Mouse (Mus musculus): ENCODE data around the gene Clstn3.
"Not testable (repeated sequence)": the region's sequence is repeated elsewhere in the genome, so short reads cannot be mapped to it uniquely, and the experiment has no call there.

Clstn3 gene

DNA sequence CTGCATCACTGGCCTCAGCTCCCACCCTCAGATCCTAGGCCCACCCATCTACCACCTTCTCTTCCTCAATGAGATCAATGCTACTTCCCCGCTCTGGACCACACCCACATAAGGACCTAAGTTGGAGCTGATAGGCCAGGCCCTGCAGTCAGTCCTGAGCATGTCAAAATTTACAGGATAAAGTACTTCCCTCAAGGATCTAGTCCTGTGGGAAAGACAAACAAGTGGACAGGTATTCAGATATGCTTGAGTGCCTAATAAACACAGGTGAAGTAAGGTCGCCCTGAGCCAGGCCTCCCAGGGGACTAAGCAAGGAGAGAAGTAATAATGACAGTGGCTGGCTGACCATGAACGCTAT, 15.0 kb upstream of the Clstn3 start:
- no peak for DNase-seq (ENCODE audit: low spot score in 2 of 2)

DNA sequence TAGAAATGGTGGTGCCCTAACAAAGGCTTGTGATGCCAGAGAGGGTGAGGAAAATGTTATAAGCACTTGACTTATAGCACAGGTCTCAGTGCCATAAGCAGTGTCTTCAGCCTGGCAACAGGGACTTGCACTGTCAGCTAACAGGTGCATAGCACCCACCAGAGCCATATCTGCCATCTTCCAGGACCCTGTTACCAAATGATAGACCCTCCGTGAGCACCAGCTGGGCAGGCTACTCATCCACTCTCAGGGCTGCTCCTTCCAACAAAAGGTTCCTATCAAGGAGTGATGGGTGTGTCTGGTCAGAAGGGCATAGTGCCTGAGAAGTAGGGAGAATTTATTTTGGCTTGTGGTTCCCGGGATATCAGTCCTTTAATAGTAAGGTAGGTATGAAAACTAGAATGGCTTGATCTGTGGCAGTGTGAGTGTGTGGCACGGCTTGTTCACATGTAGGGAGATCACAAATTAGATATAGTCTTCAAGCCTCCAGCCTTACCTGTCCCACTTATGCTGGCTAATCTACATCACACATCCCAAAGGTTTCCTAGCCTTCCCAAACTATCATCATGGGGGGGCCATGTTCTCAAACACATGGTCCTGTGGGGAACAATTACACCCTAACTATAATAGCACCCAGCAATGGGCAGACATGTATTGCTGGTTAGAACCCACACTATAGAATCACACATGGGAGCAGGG, 14.4 kb upstream of the Clstn3 start:
- no peak for DNase-seq (ENCODE audit: low spot score in 2 of 2)

DNA sequence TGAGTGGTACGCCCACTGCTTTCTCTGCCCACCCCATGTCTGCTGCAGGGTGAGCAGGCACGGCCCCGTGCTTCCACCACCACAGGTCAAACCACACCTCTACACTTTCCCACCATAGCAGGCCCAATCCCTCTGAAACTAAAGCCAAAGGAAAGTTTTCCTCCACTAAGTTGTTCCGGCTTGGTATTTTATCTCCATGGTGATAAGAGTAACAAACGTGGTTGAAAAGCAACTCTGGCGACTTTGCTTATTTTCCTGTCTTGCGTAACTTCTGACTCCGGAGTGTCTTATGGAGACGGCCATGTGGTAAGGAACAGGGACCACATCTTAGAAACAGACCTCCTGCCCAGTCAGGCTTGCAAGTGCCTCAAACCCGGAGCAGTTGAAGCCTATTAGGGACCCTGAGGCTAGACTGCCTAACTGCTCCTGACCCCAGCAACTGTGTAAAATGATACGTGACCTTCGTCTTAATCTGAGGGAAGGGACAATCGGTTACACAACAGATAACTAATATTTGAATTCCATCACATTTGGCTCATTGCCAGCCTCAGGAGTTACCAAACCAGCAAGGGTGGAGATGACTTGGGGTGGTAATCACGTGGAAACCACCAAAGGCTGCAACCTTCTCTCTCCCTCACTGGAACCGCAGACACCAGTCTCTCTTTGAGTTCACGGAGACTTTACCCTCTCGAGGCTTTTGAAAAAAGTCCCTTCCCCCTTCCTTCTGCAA, 13.5 kb upstream of the Clstn3 start:
- no peak for DNase-seq (ENCODE audit: low spot score in 2 of 2)

DNA sequence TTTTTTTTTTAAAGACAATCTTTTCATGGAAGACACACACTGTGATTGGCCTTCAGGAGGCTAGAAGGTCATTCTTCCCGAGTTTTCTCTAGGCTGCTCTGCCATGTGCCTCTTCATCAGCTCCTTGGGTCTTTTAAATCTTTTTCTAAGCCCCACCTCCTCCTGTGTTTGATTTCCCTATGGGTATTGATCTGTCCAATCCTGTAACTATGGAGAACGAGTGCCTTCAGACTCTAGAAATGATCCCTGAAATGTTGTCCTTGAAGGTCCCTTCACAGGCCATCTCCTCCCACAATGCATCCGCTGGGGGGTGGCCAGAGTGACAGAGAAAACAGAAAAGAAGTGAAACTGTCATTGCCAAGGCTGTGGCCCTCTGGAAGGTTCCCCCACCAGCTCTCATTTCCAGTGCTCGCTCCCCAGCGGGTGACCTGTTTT, 12.6 kb upstream of the Clstn3 start:
- no peak for DNase-seq (ENCODE audit: low spot score in 2 of 2)

DNA sequence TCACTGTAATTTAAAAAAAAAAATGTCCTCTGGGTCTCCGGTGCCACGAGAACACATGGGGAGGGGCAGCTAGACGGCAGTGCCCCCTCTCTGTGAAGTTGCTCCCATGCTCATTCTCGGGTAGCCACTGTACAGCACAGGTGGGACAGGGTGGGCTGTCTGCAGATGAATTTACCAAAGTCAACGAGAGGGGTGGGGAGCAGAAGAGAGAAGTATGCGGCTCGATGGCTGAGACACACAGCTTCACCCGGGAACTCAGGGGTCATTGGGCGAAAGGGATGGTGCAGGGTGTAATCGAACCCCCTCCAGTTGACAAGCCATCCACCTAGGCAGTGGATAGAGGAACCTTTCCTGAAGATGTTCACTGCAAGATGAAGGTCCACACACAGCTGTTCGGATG, 12.2 kb upstream of the Clstn3 start:
- no peak for DNase-seq (ENCODE audit: low spot score in 2 of 2)

DNA sequence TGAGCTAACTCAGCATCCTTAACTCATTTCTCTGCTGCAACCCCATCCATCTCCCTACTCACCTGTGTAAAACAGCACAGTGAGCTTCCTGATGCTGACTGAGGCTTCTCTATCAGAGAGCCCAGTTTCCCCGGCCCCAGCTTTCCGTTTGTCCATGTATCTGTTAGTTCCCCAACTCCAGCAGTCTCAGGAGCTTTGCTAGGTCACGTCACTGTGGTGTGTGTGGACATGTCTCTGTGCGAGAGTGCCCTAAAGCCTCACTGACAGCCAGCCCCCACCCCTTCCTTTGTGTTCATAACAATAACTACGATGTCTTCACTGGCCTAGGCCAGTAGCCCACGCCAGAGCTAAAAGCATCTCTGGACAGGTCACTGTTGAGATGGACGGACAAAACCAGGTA, 11.6 kb upstream of the Clstn3 start:
- no peak for DNase-seq (ENCODE audit: low spot score in 2 of 2)

DNA sequence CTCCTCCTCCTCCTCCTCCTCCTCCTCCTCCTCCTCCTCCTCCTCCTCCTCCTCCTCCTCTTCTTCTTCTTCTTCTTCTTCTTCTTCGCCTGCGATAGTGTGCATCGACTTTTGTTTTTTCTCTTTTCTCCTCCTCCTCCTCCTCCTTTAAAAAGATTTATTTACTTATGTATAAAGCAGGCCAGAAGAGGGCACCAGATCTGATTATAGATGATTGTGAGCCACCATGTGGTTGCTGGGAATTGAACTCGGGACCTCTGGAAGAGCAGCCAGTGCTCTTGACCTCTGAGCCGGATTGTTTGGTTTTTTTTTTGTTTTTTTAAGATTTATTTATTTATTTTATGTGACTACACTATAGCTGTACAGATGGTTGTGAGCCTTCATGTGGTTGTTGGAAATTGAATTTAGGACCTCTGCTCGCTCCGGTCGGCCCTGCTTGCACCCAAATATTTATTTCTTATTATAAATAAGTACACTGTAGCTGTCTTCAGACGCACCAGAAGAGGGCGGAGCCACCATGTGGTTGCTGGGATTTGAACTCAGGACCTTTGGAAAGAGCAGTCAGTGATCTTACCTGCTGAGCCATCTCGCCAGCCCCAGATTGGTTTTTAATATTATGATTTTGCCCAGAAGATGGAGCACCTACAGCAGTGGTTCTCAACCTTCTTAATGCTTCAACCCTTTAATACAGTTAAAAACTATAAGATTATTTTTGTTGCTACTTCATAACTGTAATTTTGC, 10.9 kb upstream of the Clstn3 start:
- not testable (repeated sequence) for DNase-seq (ENCODE audit: low spot score in 2 of 2)

DNA sequence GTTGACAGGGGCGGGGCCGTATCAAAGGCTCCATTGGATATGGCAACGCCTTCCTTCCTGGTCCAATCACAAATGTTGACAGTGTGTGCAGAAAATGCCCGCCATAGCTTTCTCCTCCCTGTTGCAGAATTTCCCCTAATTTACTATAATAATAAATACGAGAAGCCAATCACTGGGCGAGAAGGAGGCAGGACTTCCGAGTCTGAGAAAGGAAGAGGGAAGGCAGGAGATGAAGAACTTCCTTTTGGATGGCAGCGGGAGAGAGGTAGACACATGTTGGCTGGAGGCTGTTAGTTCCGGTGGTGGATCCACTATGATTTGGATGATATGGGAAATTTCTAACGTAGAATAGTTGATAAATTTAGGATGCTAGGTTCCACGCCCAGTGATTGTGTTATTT, 10.0 kb upstream of the Clstn3 start:
- no peak for DNase-seq (ENCODE audit: low spot score in 2 of 2)

DNA sequence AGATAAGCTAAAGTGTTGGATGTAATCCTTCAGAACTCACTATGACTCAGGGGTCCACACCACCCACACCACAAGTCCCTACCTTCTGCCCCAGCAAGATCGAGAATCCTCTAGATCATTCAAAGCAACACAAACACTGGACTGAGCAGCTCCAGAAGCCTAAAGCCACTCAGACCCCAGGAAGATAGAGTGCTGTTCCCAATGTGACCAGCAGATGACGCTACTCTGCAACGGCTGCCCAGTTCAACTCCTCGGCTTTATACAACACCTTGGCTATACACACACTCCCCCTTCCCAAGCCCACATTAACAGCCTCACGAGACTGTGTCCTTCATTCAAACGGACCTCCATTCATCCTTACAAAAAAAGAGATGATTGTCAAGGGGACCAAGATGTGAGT, 8.2 kb upstream of the Clstn3 start:
- DNase-seq (ENCODE audit: low spot score in 2 of 2) = no peak

DNA sequence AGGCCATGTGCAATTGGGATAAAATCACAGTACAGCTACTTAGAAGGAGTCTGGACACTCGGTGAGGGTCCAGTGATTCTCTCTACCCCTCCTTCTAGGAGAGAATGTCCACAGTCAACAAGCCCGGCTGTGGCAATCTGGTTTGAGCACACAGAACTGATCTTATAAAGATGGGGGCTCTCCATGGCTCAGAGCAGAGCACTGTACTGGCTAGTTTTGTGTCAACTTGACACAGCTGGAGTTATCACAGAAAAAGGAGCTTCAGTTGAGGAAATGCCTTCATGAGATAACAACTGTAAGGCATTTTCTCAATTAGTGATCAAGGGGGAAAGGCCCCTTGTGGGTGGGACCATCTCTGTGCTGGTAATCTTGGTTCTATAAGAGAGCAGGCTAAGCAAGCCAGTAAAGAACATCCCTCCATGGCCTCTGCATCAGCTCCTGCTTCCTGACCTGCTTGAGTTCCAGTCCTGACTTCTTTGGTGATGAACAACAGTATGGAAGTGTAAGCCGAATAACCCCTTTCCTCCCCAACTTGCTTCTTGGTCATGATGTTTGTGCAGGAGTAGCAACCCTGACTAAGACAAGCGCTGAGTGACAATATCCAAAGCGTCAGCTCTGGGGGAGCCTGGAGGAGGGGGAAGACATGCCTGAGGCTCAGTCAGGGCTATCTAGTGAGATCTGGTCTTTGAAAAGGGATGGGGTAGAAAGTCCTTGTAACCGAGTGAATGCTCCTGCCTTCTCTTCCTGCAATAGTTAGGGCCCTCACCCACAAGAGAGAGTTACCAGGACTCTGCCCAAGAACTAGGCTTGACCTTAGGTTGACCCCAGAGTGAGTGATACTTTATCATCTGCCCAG, 7.4 kb upstream of the Clstn3 start:
- not testable (repeated sequence) for DNase-seq (ENCODE audit: low spot score in 2 of 2)

DNA sequence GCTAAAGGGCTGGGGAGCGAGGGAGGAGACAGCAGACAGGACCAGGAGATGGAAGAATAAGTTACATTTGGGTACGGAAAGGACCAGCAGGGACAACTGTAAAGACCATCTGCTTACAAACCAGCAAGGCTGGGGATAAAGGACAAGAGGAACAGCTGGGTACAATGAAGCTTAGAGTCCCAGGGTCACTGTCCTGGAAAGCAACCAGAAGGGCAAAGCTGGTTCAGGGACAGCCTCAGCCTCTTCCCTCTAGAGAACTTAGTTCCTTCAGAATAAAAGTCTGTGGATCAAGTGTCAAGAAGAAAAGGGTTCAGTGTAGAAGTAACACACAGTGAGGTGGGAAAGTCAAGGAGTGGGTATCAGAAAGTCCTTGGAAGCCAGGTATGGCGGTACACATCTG, 6.5 kb upstream of the Clstn3 start:
- DNase-seq (ENCODE audit: low spot score in 2 of 2) = no peak

DNA sequence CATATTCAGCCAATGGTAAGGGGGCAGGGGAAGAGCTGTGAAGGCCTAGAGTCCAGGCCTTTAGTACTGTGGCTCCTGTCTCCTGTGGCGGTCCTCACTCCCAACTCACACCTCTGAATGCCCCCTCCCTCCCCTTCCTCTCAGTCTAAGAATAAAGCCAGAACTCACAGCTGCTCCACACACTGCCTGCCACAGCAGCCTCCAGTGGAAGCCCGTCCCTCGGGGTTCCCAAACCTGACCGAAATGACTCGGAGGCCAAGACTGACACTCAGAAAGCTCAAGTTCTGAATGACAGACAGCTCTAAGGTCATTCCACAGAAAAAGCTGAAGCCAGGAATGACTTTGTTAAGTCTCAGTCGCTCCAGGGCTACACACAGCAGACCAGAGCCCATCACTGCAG, 1.1 kb upstream of the Clstn3 start:
- DNase-seq (ENCODE audit: low spot score in 2 of 2) = no peak

DNA sequence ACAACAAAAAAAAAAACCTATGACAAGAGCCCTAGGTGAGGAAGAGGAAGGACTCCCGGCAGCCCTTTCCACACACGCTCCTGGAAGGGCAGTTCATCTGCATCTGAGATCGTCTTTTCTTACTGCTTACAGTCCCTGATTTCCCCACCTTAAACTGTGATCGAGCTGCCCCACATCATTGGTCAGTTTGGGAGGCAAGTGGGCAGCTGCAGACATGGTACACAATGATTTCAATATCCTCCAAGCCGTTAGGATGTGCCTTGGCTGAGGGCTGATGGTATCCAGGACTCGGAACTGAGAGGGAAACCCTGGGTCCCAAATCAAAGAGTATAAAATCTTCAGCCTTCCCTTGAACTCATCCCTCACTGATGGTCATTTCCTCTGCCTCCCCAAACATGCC, 705 bp upstream of the Clstn3 start:
- no peak for DNase-seq (ENCODE audit: low spot score in 2 of 2)

DNA sequence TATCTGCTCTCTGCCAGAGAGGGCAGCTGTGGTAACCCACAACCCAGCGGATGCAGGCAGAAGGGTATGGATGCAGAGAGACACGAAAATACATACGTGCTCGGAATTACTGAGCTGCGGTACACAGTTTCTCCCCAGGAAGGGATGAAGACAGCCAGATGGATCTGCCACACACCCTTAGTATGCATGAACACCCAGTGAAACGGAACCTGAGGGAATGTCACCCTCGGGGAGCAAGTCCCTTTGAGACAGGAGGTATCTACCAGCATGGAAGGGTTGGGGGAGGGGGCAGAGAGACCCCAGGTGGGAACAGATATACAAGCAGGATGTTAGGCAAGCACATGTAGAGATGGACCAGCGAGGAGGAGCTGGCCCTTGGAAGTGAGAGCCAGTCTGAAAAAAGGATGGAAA, 708 bp downstream of the Clstn3 start:
- no peak for DNase-seq (ENCODE audit: low spot score in 2 of 2)

DNA sequence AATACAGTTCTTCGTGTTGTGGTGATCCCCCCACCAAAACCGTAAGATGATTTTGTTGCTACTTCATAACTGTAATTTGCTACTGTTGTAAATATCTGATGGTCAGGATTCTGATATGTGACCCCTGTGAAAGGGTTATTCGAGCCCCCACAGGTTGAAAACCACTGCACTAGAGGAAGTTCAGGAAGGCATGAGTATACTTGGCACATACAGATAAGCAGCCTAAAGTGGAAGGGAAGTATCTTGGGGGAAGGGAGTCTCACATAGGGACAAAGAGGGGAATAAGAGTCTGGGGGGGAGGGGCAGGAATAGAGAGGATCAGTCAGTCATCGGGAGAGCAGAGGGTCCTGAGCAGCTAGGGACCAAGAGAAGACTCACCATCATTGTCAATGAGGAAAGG, 5.2 kb downstream of the Clstn3 start:
- DNase-seq (ENCODE audit: low spot score in 2 of 2) = no peak

DNA sequence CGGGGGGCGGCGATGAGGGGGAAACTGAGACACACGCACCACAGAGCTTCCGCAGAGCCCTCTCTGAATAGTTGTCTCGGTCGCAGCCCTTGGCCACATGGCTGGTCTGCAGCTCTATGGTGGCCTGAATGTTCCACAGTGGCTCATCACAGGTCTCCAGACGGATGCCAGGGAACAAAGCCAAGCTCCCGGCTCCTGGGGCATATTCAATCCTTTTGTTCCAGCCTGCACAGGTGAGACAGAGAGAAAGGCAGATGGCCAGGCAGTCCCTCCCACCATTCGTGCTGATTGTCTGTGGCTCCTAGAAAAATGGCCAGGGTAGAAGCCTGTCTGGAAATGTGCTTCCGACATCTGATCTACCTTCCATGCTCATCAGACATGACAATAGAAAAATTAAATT, 6.1 kb downstream of the Clstn3 start:
- no peak for DNase-seq (ENCODE audit: low spot score in 2 of 2)

DNA sequence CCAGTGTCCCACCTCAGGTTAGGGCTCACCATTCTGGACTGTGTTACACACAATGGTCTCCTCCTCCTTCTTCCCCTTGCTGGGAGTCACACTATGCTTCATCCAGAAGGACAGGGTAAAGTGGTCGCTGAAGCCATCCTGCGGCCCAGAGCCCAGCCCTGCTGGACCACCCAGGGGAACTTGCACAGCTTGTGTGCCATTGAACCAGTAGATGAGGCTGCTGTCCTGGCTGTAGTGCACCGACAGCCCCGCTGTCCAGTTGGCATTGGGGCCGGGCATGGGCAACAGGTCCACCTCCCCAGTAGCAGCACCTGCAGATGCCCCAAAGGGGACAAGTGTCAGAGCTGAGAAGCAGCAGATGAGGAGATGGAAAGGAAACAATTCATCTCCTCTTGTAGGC, 6.8 kb downstream of the Clstn3 start:
- DNase-seq (ENCODE audit: low spot score in 2 of 2) = no peak

DNA sequence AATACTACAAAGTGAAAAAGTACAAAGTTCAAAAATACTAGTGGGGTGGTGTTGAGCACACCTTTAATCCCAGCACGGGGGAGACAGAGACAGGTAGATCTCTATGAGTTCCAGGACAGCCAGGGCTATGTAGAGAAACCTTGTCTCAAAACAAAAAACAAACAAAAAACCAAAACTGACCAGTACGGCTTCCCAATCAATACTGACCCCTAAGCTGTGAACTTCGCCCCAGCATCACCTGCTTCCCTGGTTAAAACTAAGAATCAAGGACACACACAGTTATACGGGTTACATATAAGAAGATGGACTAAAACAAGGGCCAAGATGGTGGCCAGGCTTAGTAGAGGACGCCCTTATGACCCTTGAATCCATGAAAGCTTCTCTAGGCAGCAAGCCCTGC, 8.4 kb downstream of the Clstn3 start:
- DNase-seq (ENCODE audit: low spot score in 2 of 2) = no peak

DNA sequence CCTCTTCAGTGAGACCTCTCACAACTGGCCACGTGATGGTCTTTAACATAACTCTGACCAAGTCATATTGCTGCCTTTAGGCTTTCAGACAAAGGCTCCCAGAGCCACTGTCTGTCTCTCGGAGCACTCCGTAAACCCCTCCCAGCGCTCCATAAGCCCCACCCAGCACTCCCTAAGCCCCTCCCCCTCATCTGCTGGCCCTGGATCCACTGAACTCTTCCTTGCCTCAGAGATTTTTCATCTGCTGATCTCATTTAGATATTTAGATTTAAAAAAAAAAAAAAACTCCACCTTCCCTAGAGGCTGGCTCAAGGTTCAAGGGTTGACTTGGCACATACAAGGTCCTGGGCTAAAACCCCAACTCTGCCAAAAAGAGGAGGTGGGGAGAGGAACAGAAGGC, 10.8 kb downstream of the Clstn3 start:
- no peak for DNase-seq (ENCODE audit: low spot score in 2 of 2)

DNA sequence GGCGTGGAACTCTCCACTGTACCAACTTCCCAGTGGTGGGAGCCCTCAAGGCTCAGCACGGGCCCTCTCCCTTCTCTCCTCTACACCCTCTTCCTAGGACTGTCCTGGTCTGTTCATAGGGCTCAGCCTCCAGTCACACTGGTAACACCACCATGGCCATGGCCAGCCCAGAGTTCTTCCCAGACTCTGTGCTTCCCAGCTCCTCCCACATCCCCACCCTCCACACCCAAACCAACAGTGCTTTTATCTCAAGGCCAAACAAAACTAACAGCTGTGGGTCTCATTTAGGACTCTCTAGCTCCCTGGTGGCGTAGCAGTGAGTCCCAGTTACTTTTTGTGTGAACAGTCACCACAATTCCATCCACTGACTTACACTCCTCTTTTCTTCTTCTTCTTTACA, 12.6 kb downstream of the Clstn3 start:
- DNase-seq (ENCODE audit: low spot score in 2 of 2) = no peak

DNA sequence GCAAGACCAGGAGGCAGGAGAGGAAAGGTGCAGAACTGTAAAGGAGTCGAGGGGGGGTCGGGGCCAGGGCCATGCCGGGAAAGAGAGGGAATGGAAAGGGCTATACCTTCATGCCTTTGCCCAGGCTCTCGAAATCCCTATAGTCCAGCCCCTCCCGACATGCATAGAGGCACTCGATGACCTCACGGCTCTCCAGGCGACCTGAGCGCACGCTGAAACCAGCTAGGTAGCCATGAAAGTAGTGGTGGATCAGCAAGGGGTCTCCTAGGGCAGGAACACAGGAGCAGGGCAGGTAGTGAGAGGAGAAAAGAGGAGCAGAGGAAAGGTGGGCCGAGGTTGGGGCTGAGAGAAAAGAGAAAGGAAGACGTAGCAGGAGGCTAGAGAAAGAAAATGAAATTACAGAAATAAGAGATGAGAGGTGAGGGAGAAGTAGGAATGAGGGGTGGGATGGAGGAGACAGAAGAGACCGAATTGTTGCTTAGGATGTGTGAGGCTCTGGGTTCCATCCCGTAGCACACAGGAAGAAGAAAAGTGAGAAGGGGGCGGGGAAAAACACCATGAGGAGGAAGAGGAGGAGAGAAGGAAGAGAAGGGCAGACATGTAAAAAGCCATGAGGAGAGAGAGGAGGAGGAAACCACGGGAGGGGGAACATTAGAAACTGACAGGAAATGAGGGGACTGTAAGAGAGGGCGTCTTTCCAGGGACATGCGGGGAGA, 14.8 kb downstream of the Clstn3 start:
- DNase-seq (ENCODE audit: low spot score in 2 of 2) = no peak
